Mouse (Mus musculus) C2C12 (cell line): ENCODE results near the gene Tcf23. TPM values are rescaled to one million over a fixed set of nuclear protein-coding genes. Genes with fewer than 3 reads are reported as not detected.

Source experiments
- H3K27me3 ChIP-seq: one replicate; pipeline ENCODE4 v1.6.1; 2011; ENCODE audit not compliant: control insufficient read depth, insufficient read depth, insufficient read length
- H3K36me3 ChIP-seq: one replicate; pipeline ENCODE4 v1.6.1; 2011; ENCODE audit not compliant: control insufficient read depth, insufficient read depth
- H3K4me3 ChIP-seq: one replicate; pipeline ENCODE4 v1.5.1; 2011; ENCODE audit warnings: mild to moderate bottlenecking, control low read depth; ENCODE audit not compliant: poor library complexity, insufficient read depth, severe bottlenecking
- H3K79me2 ChIP-seq: one replicate; pipeline ENCODE4 v1.6.1; 2011; ENCODE audit not compliant: control insufficient read depth, insufficient read depth
- H3K79me3 ChIP-seq: one replicate; pipeline ENCODE4 v1.6.1; 2011; ENCODE audit warnings: low read depth, control low read depth
- H3ac ChIP-seq: one replicate; pipeline ENCODE3; 2011; ENCODE audit warnings: low read depth; ENCODE audit not compliant: control insufficient read depth, insufficient read length
- CEBPB ChIP-seq: IDR thresholded peaks from one replicate; pipeline ENCODE4 v1.6.1; 2011; ENCODE audit warnings: low read depth, mild to moderate bottlenecking, control low read depth, moderate library complexity
- CTCF ChIP-seq: IDR thresholded peaks from one replicate; pipeline ENCODE4 v1.5.1; 2011; ENCODE audit not compliant: control insufficient read depth, insufficient read depth, insufficient read length
- FOSL1 ChIP-seq: IDR thresholded peaks from one replicate; pipeline ENCODE4 v1.8.0; 2011; ENCODE audit warnings: mild to moderate bottlenecking, low read length; ENCODE audit not compliant: poor library complexity, insufficient read depth, severe bottlenecking
- MAX ChIP-seq: IDR thresholded peaks from one replicate; pipeline ENCODE4 v1.6.1; 2011; ENCODE audit warnings: mild to moderate bottlenecking, control low read depth
- MYOD1 ChIP-seq: IDR thresholded peaks from one replicate; pipeline ENCODE4 v1.6.1; 2011; ENCODE audit warnings: low read depth; ENCODE audit not compliant: control insufficient read depth, insufficient read length
- MYOG ChIP-seq: IDR thresholded peaks from one replicate; pipeline ENCODE4 v1.6.1; 2011; ENCODE audit not compliant: control insufficient read depth, insufficient read length; ENCODE audit errors: extremely low read depth
- USF1 ChIP-seq: IDR thresholded peaks from one replicate; pipeline ENCODE4 v1.6.1; 2011; ENCODE audit warnings: low read depth, mild to moderate bottlenecking, control low read depth, moderate library complexity
- polyA plus RNA-seq: library from polyadenylated mRNA; unstranded; fragments of >200 nt; fragmentation: generic; extraction: Trizol; gene quantifications from one replicate; pipeline ENCODE4 v1.2.1, GENCODE M21; 2012; ENCODE audit warnings: missing spikeins

Gene Tcf23
- polyA plus RNA-seq, 1 experiment, result 0.07 TPM

DNA sequence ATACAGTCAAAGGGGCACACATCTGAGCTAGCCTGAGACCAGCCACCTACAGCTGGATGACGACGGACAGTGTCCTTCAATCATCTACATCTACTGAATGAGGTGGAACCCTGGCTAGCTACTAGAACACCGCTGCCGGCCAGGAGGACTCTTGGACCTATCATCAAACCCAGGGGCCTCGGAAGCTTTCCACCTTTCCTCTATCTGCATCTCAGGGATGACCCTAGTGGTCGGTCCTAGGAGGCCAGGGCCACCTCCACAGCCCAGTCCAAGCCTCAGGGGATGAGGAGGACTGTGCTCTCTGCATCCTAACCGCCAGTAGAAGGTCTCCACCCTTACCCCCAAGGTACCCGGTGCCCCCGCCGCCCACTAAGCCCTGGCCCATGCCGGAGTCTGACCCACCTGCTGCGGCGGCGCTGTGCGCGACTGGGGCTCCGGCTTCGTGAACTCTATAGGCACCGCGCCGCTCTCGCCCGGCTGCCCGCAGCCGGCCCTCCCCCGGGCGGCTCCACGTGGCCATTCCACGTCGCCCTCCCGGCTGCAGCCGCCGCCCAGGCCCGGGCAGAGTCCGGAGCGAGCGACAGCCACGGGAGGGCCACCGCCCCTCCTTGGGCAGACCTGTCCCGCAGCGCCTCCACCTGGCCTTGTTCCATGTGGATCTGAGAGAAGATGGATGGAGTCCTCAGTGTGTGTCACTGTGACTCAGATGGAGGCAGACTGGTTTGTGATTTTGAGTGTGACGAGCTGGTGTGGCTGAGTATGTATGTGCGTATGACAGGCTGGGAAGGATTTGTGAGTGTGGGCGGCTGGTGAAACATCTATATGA is 23.3 kb upstream of the Tcf23 start, which contains the start of gene Cgref1:
Cgref1 (minus strand) TSS at position 636 of the 826 bp plus-strand sequence.
- no peaks in the 10 kb centered on the region for H3K36me3 ChIP-seq
- H3K4me3 ChIP-seq, result no peak within 1 kb of the TSS
- H3K27me3 ChIP-seq, result no peaks in the 10 kb centered on the region
- TF ChIP-seq MYOG, result no peak
- TF ChIP-seq USF1, result no peak
- no peak for TF ChIP-seq CEBPB
- no peak for TF ChIP-seq MYOD1
- TF ChIP-seq MAX, result peak; percentile 34
- TF ChIP-seq CTCF, result peak; percentile 50
- no peak for TF ChIP-seq FOSL1
- H3ac ChIP-seq, result peak within 1 kb of the TSS; percentile 28
- H3K79me3 ChIP-seq, result no peaks in the 10 kb centered on the region
- H3K79me2 ChIP-seq, result peaks cover 1% of the 10 kb centered on the region

DNA sequence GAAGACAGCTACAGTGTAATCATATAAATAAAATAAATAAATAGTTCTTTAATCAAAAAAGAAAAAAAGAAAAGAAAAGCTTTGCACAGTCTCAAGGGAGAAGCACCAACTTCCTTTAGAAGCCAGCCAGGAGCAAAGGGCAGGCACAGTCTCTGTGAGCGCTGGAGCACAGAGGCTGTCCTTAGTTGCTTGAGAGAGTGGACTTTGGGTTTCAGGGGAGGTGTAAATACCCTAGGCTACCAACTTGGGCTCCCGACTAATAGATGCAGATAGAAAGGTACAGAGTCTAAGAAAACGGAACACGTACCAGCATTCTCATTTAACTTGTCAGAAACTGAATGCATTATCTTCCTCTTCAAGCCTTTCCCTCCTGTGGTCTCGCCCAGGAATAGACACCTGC is 19.8 kb upstream of the Tcf23 start:
- H3K79me3 ChIP-seq, result peaks cover 9% of the 10 kb centered on the region
- peaks cover 17% of the 10 kb centered on the region for H3K36me3 ChIP-seq
- TF ChIP-seq CEBPB, result no peak
- TF ChIP-seq FOSL1, result no peak
- TF ChIP-seq MAX, result no peak
- no peak for TF ChIP-seq MYOG
- TF ChIP-seq USF1, result no peak
- no peak for TF ChIP-seq CTCF
- H3K27me3 ChIP-seq, result no peaks in the 10 kb centered on the region
- no peak overlapping the region for H3ac ChIP-seq
- H3K4me3 ChIP-seq, result no peak overlapping the region
- H3K79me2 ChIP-seq, result peaks cover 32% of the 10 kb centered on the region

DNA sequence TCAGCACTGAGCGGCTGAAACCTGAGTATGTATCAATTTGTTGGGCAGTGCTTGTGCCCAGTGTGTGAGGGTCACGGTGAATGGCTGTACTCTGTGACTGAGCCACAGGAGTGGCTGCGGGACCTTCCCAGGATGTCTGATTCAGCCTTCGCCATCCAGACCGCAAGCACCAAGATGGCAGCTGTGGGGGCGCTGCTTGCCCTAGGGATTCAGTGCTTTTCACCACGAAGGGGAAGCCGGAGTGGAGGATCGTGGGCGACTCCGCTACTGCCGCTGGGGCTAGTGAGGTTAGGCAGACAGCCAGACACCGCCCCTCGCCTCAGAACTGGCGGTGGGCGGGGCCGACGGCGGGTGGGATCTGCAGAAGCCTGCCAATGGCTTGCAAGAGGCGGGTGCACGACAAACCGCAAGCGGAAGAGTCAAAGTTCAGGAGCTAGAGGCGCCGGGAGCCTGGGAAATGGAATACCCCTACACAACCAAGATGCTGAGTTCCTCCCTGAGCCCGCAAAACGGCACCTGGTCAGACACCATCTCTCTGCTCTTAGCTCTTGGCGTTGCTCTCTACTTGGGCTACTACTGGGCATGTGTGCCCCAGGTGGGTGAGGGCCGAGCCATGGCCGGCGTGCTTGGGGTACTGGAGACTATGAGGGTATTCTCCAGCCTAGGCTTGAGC is 18.7 kb upstream of the Tcf23 start:
- H3K27me3 ChIP-seq, result no peaks in the 10 kb centered on the region
- peak overlapping the region; percentile 26 for H3ac ChIP-seq
- peak overlapping the region; percentile 56 for H3K4me3 ChIP-seq
- peaks cover 9% of the 10 kb centered on the region for H3K79me3 ChIP-seq
- TF ChIP-seq FOSL1 (no peak), USF1 (no peak), MYOG (no peak), MAX (peak; percentile 36), CTCF (no peak), MYOD1 (peak; percentile 68), CEBPB (no peak)
- H3K79me2 ChIP-seq, result peaks cover 35% of the 10 kb centered on the region
- H3K36me3 ChIP-seq, result peaks cover 29% of the 10 kb centered on the region

DNA sequence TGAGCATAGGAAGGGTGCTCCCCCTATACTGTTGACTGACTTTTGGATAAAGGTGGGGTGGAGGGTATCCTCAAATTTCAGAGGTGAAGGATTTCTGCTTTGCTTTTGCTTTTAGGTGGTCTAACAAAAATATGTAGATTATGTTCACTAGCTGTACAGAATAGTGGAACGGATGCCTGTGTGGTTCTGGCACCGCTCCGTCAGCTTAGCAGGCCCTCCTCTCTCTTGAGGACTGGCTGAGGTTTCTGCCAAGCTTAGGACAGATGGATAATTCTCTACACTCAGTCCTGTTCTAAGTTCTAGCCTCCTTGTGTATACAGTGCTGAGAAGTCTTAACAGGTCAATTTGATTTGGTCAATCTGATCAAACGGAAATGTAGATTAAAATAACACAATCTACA is 18.0 kb upstream of the Tcf23 start:
- H3ac ChIP-seq, result peak overlapping the region; percentile 26

DNA sequence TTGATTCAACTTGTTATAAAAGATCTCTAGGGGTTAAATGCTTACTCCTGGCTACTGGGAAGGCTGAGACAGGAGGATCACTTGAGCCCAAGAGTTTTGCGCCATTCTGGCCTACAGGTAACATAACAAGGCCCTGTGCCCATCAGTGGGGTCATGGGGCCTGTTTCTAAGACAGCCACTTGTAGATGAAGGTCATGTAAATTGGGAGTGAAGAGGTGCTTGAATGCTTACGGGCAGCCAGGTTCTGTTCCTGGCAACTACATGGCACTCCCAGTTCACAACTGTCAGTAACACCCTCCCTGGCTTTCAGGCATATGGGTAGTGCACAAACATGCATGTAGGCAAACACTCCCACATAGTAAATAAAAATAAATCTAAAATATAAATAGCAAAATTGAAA is 17.5 kb upstream of the Tcf23 start:
- Histone ChIP-seq H3ac (no peak overlapping the region), H3K27me3 (no peaks in the 10 kb centered on the region), H3K79me2 (peaks cover 35% of the 10 kb centered on the region), H3K4me3 (no peak overlapping the region), H3K79me3 (peaks cover 12% of the 10 kb centered on the region), H3K36me3 (peaks cover 40% of the 10 kb centered on the region)
- no peak for TF ChIP-seq MYOD1
- TF ChIP-seq FOSL1, result no peak
- no peak for TF ChIP-seq USF1
- no peak for TF ChIP-seq MYOG
- no peak for TF ChIP-seq CTCF
- no peak for TF ChIP-seq MAX
- no peak for TF ChIP-seq CEBPB

More for the DNA sequence above, 18.0 kb upstream of the Tcf23 start:
- peaks cover 35% of the 10 kb centered on the region for H3K79me2 ChIP-seq
- TF ChIP-seq MYOD1 (no peak), CTCF (no peak), USF1 (no peak), MAX (no peak), FOSL1 (no peak), MYOG (no peak), CEBPB (no peak)
- peaks cover 9% of the 10 kb centered on the region for H3K79me3 ChIP-seq
- no peaks in the 10 kb centered on the region for H3K27me3 ChIP-seq
- H3K4me3 ChIP-seq, result peak overlapping the region; percentile 56
- peaks cover 36% of the 10 kb centered on the region for H3K36me3 ChIP-seq
